Mouse (Mus musculus) adrenal gland, postnatal 10 days (tissue): ENCODE results near the gene Jade1. TPM values are rescaled to one million over a fixed set of nuclear protein-coding genes. Genes with fewer than 3 reads are reported as not detected.

ENCODE experiments used
- DNase-seq: peaks from one replicate; pipeline ENCODE4 v3.0.0; 2021; ENCODE audit warnings: mixed read lengths
- total RNA-seq, 2 experiments: library from RNA; stranded (reverse); gene quantifications; 2 replicates each; pipeline ENCODE4 v1.2.3; 2021

Gene Jade1
- total RNA-seq, 2 experiments from 2014 or later: 43.5 to 51.6 TPM

GRCm38 (mm10) chr3:41599226-41599625 lies 43.7 kb downstream of the Jade1 start:
- DNase-seq: no peak

DNA sequence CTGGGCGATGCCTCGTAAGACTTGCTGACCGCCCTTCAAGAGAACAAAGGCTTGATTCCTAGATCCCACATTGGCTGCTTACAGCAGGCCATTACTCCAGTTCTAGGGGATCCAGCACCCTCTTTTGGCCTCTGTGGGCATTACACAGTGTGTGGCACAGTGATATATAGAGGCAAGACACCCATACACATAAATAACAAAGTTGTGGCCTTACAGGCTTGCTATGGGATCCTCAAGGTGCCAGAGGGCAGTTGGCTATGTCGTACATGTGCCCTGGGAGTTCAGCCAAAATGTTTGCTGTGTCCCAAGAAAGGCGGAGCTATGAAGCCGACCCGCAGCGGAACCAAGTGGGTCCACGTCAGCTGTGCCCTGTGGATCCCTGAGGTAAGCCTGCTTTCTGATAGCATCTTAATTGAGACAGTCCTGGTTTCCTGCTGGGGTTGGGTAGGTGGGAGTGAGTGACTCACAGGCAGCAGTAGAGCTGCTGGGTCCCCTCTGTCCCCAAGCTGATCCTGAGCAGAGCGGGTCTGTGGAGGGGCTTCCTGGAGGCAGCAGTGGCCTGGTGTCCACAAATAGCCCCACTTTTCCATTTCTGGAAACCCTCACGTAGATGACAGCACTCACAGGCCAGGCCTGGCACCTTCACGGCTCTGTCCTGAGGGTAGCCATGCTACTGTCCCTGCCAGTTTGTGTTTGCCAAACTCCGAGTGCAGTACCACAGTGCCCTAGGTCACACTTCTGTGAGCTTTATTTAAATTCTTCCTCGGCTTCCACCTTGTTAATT lies 44.5 kb downstream of the Jade1 start:
- DNase-seq: peak; percentile 77

DNA sequence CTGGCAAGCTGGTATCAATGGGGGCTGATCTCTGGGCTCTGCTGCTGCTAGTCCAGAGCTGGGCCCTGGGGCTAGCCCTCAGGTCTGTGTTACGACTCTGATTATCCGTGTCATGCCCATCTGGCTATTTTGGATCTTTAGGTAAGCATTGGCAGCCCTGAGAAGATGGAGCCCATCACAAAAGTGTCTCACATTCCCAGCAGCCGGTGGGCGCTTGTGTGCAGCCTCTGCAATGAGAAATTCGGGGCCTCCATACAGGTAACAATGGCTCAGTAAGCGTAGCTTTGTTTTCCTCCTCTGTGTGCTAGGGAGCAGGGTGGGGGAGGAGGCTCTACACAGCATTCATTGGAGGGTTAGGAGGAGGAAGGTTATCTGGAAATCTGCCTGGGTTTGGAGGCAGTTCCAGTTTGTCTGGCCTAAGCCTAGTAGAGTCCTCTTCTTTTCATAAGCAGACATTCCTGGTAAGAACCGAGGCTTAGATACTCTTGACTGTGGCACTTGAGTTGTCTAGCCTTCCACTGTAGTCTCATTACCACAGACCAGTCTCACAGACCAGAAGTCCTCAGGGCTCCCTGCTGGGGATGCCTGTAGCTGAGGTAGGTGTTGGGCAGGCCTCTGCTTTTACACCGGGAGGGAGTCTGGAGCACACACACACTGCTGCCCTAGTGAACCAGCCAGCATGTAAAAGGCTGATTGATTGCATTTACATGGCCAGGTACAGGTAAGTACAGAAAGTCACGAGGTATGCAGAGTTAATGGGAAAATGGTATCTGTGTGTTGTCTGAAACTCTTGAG lies 45.9 kb downstream of the Jade1 start:
- no peak for DNase-seq

DNA sequence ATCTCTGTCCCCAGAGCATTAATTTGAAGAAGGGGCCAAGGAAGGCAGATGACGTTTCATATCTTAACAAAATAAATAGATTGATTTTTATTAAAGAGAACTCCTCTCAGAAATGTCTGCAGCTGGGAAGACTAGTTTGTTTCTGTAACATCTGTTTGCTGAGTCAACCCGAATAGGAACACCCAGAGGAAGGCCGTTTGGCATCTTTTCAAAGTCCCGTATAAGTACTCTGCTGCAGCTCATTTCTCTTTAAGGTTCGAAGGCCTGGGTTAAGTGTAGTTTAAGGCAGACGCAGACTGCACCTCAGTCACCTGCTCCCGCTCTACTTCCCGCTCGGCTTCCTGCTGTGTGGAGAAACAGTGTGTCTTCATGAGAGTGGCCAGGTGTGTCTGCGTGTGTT lies 47.4 kb downstream of the Jade1 start:
- peak; percentile 36 for DNase-seq

GRCm38 (mm10) chr3:41603470-41604019 lies 48.0 kb downstream of the Jade1 start:
- DNase-seq: no peak

- no peak for DNase-seq
Measured at GRCm38 (mm10) chr3:41604629-41605321, 49.2 kb downstream of the Jade1 start.

GRCm38 (mm10) chr3:41605601-41606329 lies 50.2 kb downstream of the Jade1 start:
- no peak for DNase-seq

DNA sequence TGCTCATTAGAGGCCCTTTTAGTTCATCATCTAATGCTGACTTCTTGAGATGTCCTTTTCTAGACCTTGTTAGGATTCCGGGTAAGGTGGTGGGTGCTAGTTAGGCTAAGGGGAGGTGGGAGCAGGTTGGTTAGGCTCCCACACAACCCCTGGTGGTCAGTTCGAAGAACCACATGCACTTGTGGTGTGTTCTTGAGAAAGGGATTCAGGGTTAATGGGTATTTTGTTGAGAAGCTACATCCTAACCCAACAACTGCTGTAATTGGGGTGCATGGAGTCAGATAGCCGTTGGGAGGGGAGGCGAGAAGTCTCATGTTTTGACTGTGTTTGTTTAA lies 50.8 kb downstream of the Jade1 start:
- DNase-seq: no peak

GRCm38 (mm10) chr3:41607050-41607449 lies 51.5 kb downstream of the Jade1 start:
- no peak for DNase-seq

DNA sequence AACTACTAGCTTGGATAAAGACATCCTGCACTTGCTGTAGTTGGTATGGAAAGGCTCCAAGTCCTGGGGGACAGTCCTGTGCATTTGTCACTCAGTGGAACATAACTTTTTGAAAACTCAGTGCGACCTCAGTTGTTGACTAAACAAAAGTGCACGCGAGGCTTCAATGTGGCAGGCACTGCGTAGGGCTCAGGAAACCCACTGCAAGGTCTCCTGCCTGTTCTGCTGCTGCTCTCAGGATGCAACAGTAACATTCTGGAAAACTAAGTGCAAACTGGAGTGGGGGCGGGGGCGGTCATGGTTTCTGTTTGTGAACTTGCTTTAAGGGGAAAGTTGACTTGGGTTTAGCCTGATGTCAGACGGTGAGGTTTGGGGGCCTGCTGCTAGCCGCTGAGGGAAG lies 51.9 kb downstream of the Jade1 start:
- DNase-seq: no peak

DNA sequence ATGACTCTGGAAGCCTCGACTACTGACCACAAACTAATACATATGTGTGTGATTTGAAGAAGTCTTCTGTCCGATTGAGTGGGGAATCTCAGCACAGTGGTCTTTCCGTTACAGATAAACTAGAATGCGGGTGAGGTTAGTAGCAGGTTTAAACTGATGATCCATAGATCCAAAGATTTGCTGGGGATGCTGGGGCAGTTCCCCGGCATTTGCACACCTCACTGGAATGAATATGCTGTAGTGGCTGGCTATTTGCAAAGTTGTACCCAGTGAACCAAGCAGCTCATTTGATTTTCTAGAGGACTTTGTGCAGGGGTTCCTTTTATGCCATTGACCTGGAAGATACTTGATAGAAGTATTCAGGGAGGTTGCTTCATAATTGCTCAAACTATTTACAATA lies 53.5 kb downstream of the Jade1 start:
- DNase-seq: no peak

DNA sequence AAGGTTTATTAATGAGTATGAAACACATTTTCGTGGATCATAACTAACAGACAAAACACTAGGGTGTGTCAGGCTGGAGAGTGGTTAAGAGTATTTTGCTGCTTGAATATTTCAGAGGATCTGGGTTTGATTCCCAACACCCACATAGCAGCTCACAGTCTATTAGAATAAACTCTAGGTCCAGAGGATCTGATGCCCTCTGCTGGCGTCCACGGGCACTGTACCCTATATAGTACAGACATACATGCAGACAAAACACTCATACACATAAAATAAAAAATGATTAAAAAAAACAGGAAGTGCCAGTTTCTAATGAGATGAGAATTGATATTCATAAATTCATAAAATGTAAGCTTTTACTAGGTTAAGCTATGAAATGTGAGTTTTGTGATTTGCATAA lies 56.7 kb downstream of the Jade1 start:
- DNase-seq: no peak

GRCm38 (mm10) chr3:41613706-41614105 lies 58.2 kb downstream of the Jade1 start:
- no peak for DNase-seq

GRCm38 (mm10) chr3:41614230-41614985 lies 58.9 kb downstream of the Jade1 start:
- no peak for DNase-seq

DNA sequence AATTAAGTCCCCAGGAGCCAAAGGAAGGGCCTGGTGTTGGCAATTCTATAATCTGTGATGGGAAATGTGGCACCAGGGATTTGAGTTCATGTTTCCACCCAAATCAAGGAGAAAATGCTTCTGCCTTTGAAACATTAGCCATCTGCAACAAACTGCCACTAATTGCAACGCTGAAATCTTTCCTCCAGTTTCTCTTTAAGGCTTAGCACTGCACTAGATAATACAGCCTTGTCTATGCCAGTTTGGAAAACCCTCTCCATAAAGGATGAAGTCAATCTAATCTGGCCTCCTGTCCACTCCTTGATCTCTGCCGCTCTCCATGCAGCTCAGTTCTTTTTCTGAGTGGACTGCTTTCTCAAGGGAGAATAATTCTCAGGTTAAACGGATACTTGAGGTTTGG lies 62.5 kb downstream of the Jade1 start:
- DNase-seq: no peak

DNA sequence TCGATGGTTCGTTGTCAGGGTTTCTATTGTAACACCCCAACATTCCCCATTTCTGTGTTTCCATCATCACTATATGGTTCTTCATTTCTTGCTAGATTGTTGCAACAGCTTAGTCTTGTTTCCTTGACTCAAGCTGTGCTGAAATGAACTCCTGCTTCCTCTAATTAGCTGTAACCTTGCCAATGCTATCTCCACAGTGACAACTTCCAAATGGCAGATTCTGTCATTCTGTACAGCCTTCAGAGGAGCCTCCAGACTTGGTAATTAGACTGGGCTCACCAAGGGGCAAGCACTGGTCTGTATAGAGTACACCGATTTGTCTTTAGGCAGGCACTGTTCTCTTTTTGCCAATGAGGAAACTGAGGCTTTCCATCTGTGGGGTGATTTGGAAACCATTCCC lies 63.0 kb downstream of the Jade1 start:
- no peak for DNase-seq

DNA sequence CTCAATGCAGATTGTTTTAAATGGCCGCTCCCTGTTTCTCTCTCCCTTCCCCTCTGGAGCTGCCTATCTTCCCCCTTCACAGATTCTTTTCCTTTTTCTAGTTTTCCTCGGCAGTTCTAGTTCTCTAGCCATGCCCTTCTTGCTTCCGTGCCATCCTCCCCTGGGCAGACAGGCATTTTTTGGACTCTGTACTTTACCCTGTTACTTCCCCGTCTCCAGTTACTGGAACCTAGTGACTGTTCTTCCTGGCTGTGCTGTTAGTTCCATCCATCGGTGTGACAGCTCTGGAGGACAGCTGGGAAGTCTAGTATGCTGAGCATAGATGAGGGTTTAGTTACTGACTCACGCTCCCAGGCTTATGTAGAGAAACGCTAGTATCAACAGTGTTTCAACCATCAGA lies 65.4 kb downstream of the Jade1 start:
- DNase-seq: no peak

DNA sequence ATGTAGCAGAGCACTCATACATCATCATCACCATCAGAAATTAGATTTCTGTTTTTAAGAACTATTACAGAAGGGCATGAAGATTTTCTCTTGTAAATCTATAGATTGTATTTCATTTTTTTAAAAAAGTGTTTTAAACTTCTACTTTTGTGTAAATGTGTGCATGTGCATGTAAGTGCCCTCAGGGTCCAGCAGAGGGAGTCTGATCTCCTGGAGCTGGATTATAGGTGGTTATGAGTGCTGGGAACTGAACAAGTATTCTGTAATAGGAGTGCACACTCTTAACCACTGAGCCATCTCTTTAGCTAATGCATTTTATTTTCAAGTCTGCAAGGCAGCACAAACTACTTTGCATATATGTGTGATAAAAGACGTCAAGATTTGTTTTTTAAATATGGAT lies 100.1 kb downstream of the Jade1 start:
- DNase-seq: no peak
